Mouse (Mus musculus) liver, adult 2 months (tissue): ENCODE results near the gene Bmp6. TPM values are rescaled to one million over a fixed set of nuclear protein-coding genes. Genes with fewer than 3 reads are reported as not detected.

Source experiments
- DNase-seq: peaks from one replicate; pipeline ENCODE4 v3.0.0-alpha.2; 2011; ENCODE audit warnings: low read depth, low spot score; ENCODE audit errors: extremely low read depth
- H3K27ac ChIP-seq: fragments of 200-500 bp; replicated peaks from 2 replicates; pipeline ENCODE4 v1.5.1; 2012; ENCODE audit warnings: low read depth, mild to moderate bottlenecking, control low read depth, inconsistent platforms, low read length; ENCODE audit not compliant: insufficient read depth
- H3K27me3 ChIP-seq: fragments of 200-500 bp; 2 replicates; pipeline ENCODE4 v1.6.1; 2012; ENCODE audit warnings: mild to moderate bottlenecking, moderate library complexity, low read length, inconsistent platforms; ENCODE audit not compliant: control insufficient read depth, insufficient read depth
- H3K36me3 ChIP-seq: fragments of 200-500 bp; 2 replicates; pipeline ENCODE4 v1.6.1; 2012; ENCODE audit warnings: low read length, inconsistent platforms; ENCODE audit not compliant: control insufficient read depth, insufficient read depth
- H3K4me1 ChIP-seq: fragments of 200-500 bp; 2 replicates; pipeline ENCODE4 v1.6.1; 2011; ENCODE audit warnings: low read length; ENCODE audit not compliant: control insufficient read depth, insufficient read depth
- H3K4me3 ChIP-seq: fragments of 200-500 bp; 2 replicates; pipeline ENCODE4 v1.5.1; 2011; ENCODE audit warnings: low read depth, mild to moderate bottlenecking, control low read depth, low read length, moderate library complexity; ENCODE audit not compliant: insufficient read depth
- H3K79me2 ChIP-seq: fragments of 200-500 bp; 2 replicates; pipeline ENCODE4 v1.6.1; 2012; ENCODE audit warnings: inconsistent platforms, mild to moderate bottlenecking, low read length, moderate library complexity; ENCODE audit not compliant: control insufficient read depth, insufficient read depth
- H3K9ac ChIP-seq: fragments of 200-500 bp; 2 replicates; pipeline ENCODE4 v1.6.1; 2012; ENCODE audit warnings: low read depth, mild to moderate bottlenecking, control low read depth, inconsistent platforms, low read length
- CTCF ChIP-seq: fragments of 200-500 bp; IDR thresholded peaks from 2 replicates; pipeline ENCODE4 v1.5.1; 2011; ENCODE audit warnings: low read depth, low read length, control low read depth
- POLR2A ChIP-seq: fragments of 200-500 bp; IDR thresholded peaks from 2 replicates; pipeline ENCODE4 v1.6.1; 2011; ENCODE audit warnings: low read length, control low read depth; ENCODE audit not compliant: insufficient read depth; ENCODE audit errors: extremely low read depth
- WGBS: fragments of 180-500 bp; shearing (Covaris S2); methylation state at CpG from one replicate; pipeline ENCODE4 v1.1.7; 2018; 5-methylcytosine and 5-hydroxymethylcytosine counted together
- polyA plus RNA-seq: library from polyadenylated mRNA; depleted of rRNA; stranded (reverse); fragments of >200 nt; gene quantifications from 2 replicates; pipeline ENCODE4 v1.2.3, GENCODE M21; 2012
- total RNA-seq: library from RNA; depleted of rRNA; stranded (reverse); fragments of >200 nt; gene quantifications from 2 replicates; pipeline ENCODE4 v1.2.3, GENCODE M21; 2014

Bmp6 gene
- total and polyA plus RNA-seq, 2 experiments = 2.6 to 2.9 TPM

GRCm38 (mm10) chr13:38440240-38440639, 95.3 kb downstream of the Bmp6 start:
- Histone ChIP-seq H3K36me3 (no peaks in the 10 kb centered on the region), H3K27me3 (no peaks in the 10 kb centered on the region), H3K9ac (no peak overlapping the region), H3K27ac (no peak overlapping the region), H3K79me2 (no peaks in the 10 kb centered on the region), H3K4me1 (no peaks in the 10 kb centered on the region), H3K4me3 (no peak overlapping the region)
- WGBS = 74% methylated on average over 10 of the region's 10 CpGs
- TF ChIP-seq POLR2A = no peak
- no peak for TF ChIP-seq CTCF
- DNase-seq = no peak

GRCm38 (mm10) chr13:38448516-38449015, 103.7 kb downstream of the Bmp6 start:
- no peak overlapping the region for H3K4me3 ChIP-seq
- no peaks in the 10 kb centered on the region for H3K36me3 ChIP-seq
- no peaks in the 10 kb centered on the region for H3K4me1 ChIP-seq
- H3K9ac ChIP-seq = no peak overlapping the region
- no peaks in the 10 kb centered on the region for H3K27me3 ChIP-seq
- WGBS = 85% methylated on average over 6 of the region's 6 CpGs
- H3K27ac ChIP-seq = no peak overlapping the region
- H3K79me2 ChIP-seq = no peaks in the 10 kb centered on the region
- TF ChIP-seq POLR2A (no peak), CTCF (no peak)
- DNase-seq = no peak

GRCm38 (mm10) chr13:38450051-38450971, 105.4 kb downstream of the Bmp6 start:
- H3K27me3 ChIP-seq = no peaks in the 10 kb centered on the region
- no peaks in the 10 kb centered on the region for H3K36me3 ChIP-seq
- H3K4me1 ChIP-seq = no peaks in the 10 kb centered on the region
- H3K4me3 ChIP-seq = no peak overlapping the region
- no peak for TF ChIP-seq CTCF
- TF ChIP-seq POLR2A = no peak
- no peak overlapping the region for H3K9ac ChIP-seq
- no peaks in the 10 kb centered on the region for H3K79me2 ChIP-seq
- 62% methylated on average over 20 of the region's 20 CpGs for WGBS
- no peak overlapping the region for H3K27ac ChIP-seq
- no peak for DNase-seq

GRCm38 (mm10) chr13:38451446-38451845, 106.5 kb downstream of the Bmp6 start:
- no peak for DNase-seq
- WGBS = 95% methylated on average over 5 of the region's 5 CpGs
- Histone ChIP-seq H3K4me1 (no peaks in the 10 kb centered on the region), H3K4me3 (no peak overlapping the region), H3K36me3 (no peaks in the 10 kb centered on the region), H3K9ac (no peak overlapping the region), H3K27ac (no peak overlapping the region), H3K27me3 (no peaks in the 10 kb centered on the region), H3K79me2 (no peaks in the 10 kb centered on the region)
- TF ChIP-seq POLR2A (no peak), CTCF (no peak)

DNA sequence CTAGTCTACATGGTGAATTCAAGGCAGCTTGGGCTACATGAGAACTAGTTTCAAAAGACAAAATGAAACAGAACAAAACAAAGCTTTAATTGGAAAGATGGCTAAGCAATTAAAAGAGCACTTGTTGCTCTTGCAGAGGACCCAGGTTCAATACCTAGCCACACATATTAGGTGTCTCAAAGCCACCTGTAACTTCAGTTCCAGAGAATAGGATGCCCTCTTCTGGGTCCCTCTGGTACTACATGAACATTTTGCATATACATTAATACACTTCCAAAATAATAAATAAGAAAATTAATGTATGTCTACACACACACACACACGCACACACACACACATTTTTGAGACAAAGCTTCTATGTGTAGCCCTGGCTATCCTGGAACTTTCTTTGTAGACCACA, 118.5 kb downstream of the Bmp6 start:
- Histone ChIP-seq H3K79me2 (no peaks in the 10 kb centered on the region), H3K4me1 (no peaks in the 10 kb centered on the region), H3K27me3 (no peaks in the 10 kb centered on the region), H3K9ac (no peak overlapping the region), H3K27ac (no peak overlapping the region), H3K4me3 (no peak overlapping the region), H3K36me3 (no peaks in the 10 kb centered on the region)
- TF ChIP-seq POLR2A (no peak), CTCF (no peak)
- WGBS = 90% methylated on average over 1 of the region's 1 CpGs
- peak; percentile 13 for DNase-seq

- H3K36me3 ChIP-seq = no peaks in the 10 kb centered on the region
- no peak overlapping the region for H3K9ac ChIP-seq
- no peaks in the 10 kb centered on the region for H3K27me3 ChIP-seq
- H3K4me3 ChIP-seq = no peak overlapping the region
- H3K4me1 ChIP-seq = no peaks in the 10 kb centered on the region
- H3K27ac ChIP-seq = no peak overlapping the region
- WGBS = 79% methylated on average over 5 of the region's 5 CpGs
- no peak for TF ChIP-seq POLR2A
- no peak for TF ChIP-seq CTCF
- no peak for DNase-seq
- no peaks in the 10 kb centered on the region for H3K79me2 ChIP-seq
Measured at GRCm38 (mm10) chr13:38470882-38471281, 126.0 kb downstream of the Bmp6 start.
